Mouse (Mus musculus): ENCODE measurements around the gene Sox6.

DNA sequence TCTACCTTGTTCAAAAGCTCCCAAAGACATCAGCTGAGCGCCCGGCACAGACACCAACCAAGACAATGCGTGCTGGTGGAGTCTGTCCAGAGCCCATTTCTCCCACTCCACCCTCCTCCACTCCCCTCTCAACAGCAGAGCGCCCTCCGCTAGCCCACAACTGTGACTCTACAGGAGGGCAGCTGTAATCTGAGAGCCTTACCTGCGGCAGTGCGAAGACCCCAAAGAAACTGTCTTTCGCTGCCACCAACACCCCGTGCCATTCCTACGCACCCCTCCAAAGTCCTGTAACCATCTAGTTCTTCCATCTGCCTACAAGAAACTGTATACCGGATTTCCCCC is 571 bp upstream of the Sox6 start, which contains the start of gene 1110004F10Rik:
- TF ChIP-seq CTCF (IDR thresholded peaks at IDR 0.05; ENCODE audit: borderline replicate concordance, insufficient read depth, low read depth, low read length) (no peak), POLR2A (IDR thresholded peaks at IDR 0.05; ENCODE audit: borderline replicate concordance, insufficient read depth, low read length) (no peak)

Measured in cerebellum, adult 2 months (tissue).